ENCODE assay signal across 13 mouse cellular contexts in the genomic region with DNA sequence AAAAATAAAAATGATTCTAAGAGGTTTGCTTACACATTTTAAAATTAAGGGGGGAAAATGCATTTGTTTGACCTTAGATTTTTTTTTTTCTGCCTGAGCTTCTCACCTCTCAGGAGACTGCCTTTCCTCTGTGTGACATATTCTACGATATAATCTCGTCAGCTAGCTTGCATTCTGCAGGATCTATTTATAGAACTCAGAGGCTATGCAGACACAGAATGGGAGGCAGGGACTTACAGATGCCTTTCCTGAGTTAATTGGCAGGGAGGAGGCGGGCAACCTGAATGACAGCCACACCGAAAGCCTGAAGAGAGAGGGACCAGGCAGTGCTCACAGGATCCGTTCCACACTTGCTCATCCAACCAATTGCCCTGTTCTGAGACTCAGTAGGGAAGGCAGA. TPM values are rescaled to one million over a fixed set of nuclear protein-coding genes. Genes with fewer than 3 reads are reported as not detected.
DNase-seq lines count a peak whose midpoint lies in the region; ATAC-seq lines count a peak whose summit lies in the region.
"Had no signal": no experiment of that assay in that cellular context is flagged by ENCODE, and none has a peak within 500 bp of the region (broad histone marks: within the 10 kb centered on the region; RNA-seq: fewer than 3 reads in every experiment).

No protein-coding gene starts in this region.

- H3K4me2 ChIP-seq in forebrain, embryonic 12.5 days, result no peak overlapping the region
- no peak overlapping the region for H3K4me2 ChIP-seq in forebrain, embryonic 11.5 days (ENCODE audit: low read depth, low read length, severe bottlenecking)
- no peak overlapping the region for H3K4me2 ChIP-seq in kidney, embryonic 16.5 days (replicated peaks; ENCODE audit: low read depth, low read length)
- H3K4me2 ChIP-seq: liver, embryonic 11.5 days; neural tube, embryonic 12.5 days had no signal

- WGBS in forebrain, embryonic 12.5 days, result 8% methylated on average over 5 of the region's 5 CpGs
- WGBS in forebrain, embryonic 11.5 days, result 29% methylated on average over 5 of the region's 5 CpGs
- 40% methylated on average over 5 of the region's 5 CpGs for WGBS in kidney, embryonic 16.5 days

- H3K9ac ChIP-seq in forebrain, embryonic 12.5 days, result no peak overlapping the region
- no peak overlapping the region for H3K9ac ChIP-seq in forebrain, embryonic 11.5 days (ENCODE audit: low read length)
- no peak overlapping the region for H3K9ac ChIP-seq in kidney, embryonic 16.5 days (replicated peaks; ENCODE audit: low read length)
- H3K9ac ChIP-seq: neural tube, embryonic 12.5 days had no signal

- no peaks in the 10 kb centered on the region for H3K9me3 ChIP-seq in forebrain, embryonic 12.5 days
- no peaks in the 10 kb centered on the region for H3K9me3 ChIP-seq in forebrain, embryonic 11.5 days (ENCODE audit: control insufficient read depth, low read length)
- H3K9me3 ChIP-seq in kidney, embryonic 16.5 days (ENCODE audit: low read length), result no peaks in the 10 kb centered on the region
- H3K9me3 ChIP-seq: neural tube, embryonic 12.5 days had no signal

- H3K36me3 ChIP-seq in forebrain, embryonic 12.5 days (replicated peaks), result no peaks in the 10 kb centered on the region
- H3K36me3 ChIP-seq in forebrain, embryonic 11.5 days (ENCODE audit: control insufficient read depth, insufficient read depth, low read length), result no peaks in the 10 kb centered on the region
- no peaks in the 10 kb centered on the region for H3K36me3 ChIP-seq in kidney, embryonic 16.5 days (ENCODE audit: insufficient read depth, low read length)
- H3K36me3 ChIP-seq: neural tube, embryonic 12.5 days had no signal

- no peaks in the 10 kb centered on the region for H3K27me3 ChIP-seq in forebrain, embryonic 12.5 days
- H3K27me3 ChIP-seq in forebrain, embryonic 11.5 days (ENCODE audit: control insufficient read depth, insufficient read depth, low read length), result no peaks in the 10 kb centered on the region
- no peaks in the 10 kb centered on the region for H3K27me3 ChIP-seq in kidney, embryonic 16.5 days (ENCODE audit: insufficient read depth, low read length)
- H3K27me3 ChIP-seq: CH12.LX; neural tube, embryonic 12.5 days had no signal

- peak; percentile 70; the same call in 1 of the 2 replicates for ATAC-seq in forebrain, embryonic 12.5 days (ENCODE audit: low FRiP score)
- ATAC-seq in forebrain, embryonic 11.5 days (replicated peaks; ENCODE audit: low FRiP score), result no peak
- ATAC-seq in kidney, embryonic 16.5 days (ENCODE audit: low FRiP score, low TSS enrichment), result no peak

- H3K4me1 ChIP-seq in forebrain, embryonic 12.5 days, result peaks cover 7% of the 10 kb centered on the region
- peaks cover 4% of the 10 kb centered on the region; the same call in 1 of the 2 replicates for H3K4me1 ChIP-seq in forebrain, embryonic 11.5 days (replicated peaks; ENCODE audit: control insufficient read depth, insufficient read depth, low read length)
- H3K4me1 ChIP-seq in kidney, embryonic 16.5 days (ENCODE audit: insufficient read depth, low read length), result no peaks in the 10 kb centered on the region

- no peak for DNase-seq in forebrain, embryonic 11.5 days (ENCODE audit: low spot score)
- DNase-seq in right cerebral cortex, adult 18-20 months, result peak; percentile 28
- DNase-seq in right cerebral cortex, postnatal 25 days, result no peak
- DNase-seq in heart, postnatal 10 days, result peak; percentile 41 to 52
- no peak for DNase-seq in adrenal gland, postnatal 36 days
- DNase-seq in kidney, postnatal 36 days, result no peak
- DNase-seq: layer of hippocampus, postnatal 36 days had no signal

- peak overlapping the region; percentile 68 for H3K27ac ChIP-seq in forebrain, embryonic 12.5 days
- H3K27ac ChIP-seq in forebrain, embryonic 11.5 days (ENCODE audit: low read depth, low read length), result no peak overlapping the region
- no peak overlapping the region for H3K27ac ChIP-seq in kidney, embryonic 16.5 days (ENCODE audit: low read length)
- H3K27ac ChIP-seq: macrophage; neural tube, embryonic 12.5 days had no signal

- intact Hi-C loops in heart, postnatal 10 days (cut with DNase I), result loop anchor here (2.0 kb wide), 1 partner anchor 34 kb away; a partner anchor contains a TSS

- no peak overlapping the region for H3K4me3 ChIP-seq in forebrain, embryonic 12.5 days (replicated peaks)
- no peak overlapping the region for H3K4me3 ChIP-seq in forebrain, embryonic 11.5 days (ENCODE audit: low read depth, low read length)
- H3K4me3 ChIP-seq in kidney, embryonic 16.5 days (ENCODE audit: low read length), result no peak overlapping the region
- H3K4me3 ChIP-seq: neural tube, embryonic 12.5 days had no signal

RNA-seq across cellular contexts. Expression of a gene that starts 34.1 kb away (rescaled TPM):
- 41.7 and 55.1 TPM in 2 replicates for polyA plus RNA-seq in forebrain, embryonic 12.5 days (2016; fragmentation: Nextera tagmentation; extraction: Ambion mirVana)
- polyA plus RNA-seq in forebrain, embryonic 11.5 days (2014; fragmentation: Nextera tagmentation; extraction: Ambion mirVana), result 28.6 and 30.1 TPM in 2 replicates
- 10 to 100 TPM; 30.0 to 37.4 TPM for total RNA-seq in heart, postnatal 10 days (2021)
- 10 to 100 TPM in 1 of 2 experiments, 1 to 10 TPM in 1; 5.7 to 10.0 TPM for total RNA-seq in adrenal gland, postnatal 36 days (2021)
- polyA plus RNA-seq in kidney, embryonic 16.5 days (2015; fragmentation: Nextera tagmentation; extraction: Ambion mirVana), result 0.64 and 1.1 TPM in 2 replicates
- polyA plus RNA-seq: macrophage had no signal

Comparison
In these comparisons a context has a peak if more than half of its experiments do, and no peak if none do; other contexts are left out.
1. DNase-seq: peak in right cerebral cortex, adult 18-20 months (single experiment) and heart, postnatal 10 days (2 of 2); none in forebrain, embryonic 11.5 days (single experiment), right cerebral cortex, postnatal 25 days (single experiment), adrenal gland, postnatal 36 days (0 of 2) and kidney, postnatal 36 days (0 of 2).
2. RNA of a gene that starts 34.1 kb away (polyA plus RNA-seq): 41.7 to 55.1 TPM in forebrain, embryonic 12.5 days and 28.6 to 30.1 TPM in forebrain, embryonic 11.5 days; 0.64 to 1.1 TPM in kidney, embryonic 16.5 days; every median in the first group is over 10 times any median in the second.